Mouse (Mus musculus) heart, adult 11 months (tissue): Measurements from ENCODE around the gene Rxfp1.

Experiments used
- DNase-seq: peaks from one replicate; pipeline ENCODE4 v3.0.0; 2022

Rxfp1 gene

DNA sequence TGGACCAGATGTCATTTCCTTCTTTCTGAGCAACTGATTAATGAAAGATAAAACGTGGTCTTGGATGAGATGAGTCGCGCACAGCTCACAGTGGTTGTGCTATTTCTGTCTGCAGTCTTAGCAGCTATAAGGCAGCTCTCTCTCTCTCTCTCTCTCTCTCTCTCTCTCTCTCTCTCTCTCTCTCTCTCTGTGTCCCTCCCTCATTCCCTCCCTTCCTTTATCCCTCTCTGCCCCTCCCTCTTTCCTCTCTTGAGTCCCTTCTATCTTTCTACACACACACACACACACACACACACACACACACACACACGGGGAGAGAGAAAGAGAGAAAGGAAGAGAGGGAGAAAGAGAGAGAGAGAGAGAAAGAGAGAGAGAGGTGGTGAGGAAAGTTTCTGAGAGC, at the start of gene Rxfp1:
Rxfp1 (minus strand) TSS at position 101 of the 400 bp plus-strand sequence.
- DNase-seq, result no peak

DNA sequence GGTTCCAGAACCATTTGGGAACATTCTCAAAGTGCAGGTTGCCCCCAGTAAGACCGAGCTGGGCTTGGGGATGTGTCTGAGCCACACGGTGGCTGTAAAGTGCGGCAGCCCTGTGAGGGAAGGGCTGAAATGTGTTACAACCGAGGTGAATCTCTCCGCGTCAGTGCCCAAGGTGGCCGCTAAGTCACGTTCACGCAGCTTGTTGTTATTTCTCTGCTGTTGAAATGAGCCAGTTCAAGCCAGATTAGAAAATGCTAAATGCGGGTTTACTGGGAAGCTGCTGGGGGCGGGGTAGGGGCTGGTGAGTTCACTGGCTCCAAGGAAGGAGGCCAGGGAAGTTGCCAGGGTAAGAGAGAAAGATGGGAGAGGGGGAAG, 46.7 kb upstream of the Rxfp1 start:
- DNase-seq, result no peak

DNA sequence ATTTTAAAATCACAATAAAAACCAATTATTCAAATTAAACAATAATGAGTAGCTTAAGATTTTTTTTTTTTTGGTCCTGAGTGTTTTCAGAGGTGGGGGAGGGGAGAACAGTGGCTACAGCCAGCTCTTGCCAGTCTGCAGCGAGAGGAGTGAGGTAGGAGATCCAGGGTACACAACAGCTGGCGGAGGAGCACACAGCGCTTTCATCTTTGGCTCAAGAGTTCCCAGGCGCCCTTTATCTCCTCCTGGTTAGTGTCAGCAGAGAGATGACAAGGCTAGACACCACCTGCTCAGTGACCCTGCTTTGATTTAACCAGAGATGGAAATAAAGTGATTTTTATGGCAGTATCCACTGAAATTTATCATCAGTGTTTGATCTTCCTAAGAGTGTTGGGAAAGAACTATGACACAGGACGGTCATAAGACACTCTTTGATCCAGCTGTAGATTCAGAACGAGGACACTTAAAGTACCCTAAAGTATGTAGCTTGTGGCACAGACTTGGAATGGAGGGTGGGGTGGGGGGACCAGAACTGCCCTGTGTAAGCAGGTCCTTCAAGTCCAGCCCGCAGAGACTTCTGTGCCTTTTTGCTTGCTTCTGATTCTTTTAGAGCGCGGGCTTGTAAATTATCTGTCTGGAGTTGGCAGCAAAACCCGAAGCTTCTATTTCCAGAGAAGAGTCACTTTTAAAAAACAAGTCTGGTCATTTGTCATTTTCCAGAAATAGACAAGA, 46.1 kb upstream of the Rxfp1 start:
- peak; percentile 92 for DNase-seq

DNA sequence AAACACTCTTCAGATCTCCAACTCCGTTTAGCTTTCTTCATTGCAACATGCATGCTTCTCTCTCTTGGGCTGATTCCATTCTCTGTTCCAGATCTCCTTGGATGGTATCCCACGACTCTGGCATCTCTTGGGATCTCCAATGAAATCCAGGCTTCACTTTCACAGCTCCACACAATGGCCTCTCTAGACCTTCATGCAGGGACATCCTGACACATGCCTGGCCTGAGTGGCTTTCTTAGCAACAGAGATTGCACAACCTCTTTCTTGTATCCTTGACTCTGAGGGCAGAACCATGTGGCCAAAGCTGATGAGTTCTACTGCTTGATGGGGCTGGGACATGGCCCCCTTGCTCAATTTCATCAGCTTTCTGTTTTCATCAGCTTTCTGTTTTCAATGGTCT, 35.0 kb upstream of the Rxfp1 start:
- DNase-seq, result peak; percentile 94

DNA sequence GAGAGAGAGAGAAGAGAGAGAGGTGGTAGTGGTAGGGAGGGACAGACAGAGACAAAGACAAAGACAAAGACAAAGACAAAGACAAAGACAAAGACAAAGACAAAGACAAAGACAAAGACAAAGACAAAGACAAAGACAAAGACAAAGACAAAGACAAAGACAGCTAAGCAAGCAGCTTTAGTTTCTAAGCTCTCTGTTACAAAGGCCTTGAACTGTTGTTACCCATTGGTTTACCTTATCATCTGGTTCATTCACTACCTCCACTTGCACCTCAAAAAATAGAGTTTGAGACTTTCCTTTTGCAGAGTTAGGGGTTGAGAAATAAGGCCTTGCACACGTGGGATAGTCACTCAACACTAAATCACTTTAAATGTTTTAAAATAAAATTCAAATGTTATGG, 16.1 kb upstream of the Rxfp1 start:
- DNase-seq, result no peak

DNA sequence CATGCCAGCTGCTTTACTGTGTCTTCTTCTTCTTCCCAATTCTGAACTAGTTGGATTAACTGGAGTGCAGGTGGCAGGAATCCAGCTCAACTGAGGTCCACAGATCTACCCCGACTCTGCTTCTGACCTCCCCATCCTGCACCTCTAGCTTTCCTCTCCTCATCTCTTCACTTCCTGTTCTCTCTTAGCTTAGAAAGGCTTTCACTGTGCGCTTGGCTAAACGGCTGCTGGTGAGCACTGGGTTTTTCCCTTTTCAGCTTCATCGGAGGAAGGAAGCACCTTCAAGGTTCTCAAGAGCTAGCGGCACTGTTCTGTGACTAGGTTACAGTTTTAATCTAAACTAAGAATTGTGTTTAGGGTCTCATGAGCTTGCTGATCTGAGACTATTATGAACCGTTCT, 8.9 kb upstream of the Rxfp1 start:
- no peak for DNase-seq

DNA sequence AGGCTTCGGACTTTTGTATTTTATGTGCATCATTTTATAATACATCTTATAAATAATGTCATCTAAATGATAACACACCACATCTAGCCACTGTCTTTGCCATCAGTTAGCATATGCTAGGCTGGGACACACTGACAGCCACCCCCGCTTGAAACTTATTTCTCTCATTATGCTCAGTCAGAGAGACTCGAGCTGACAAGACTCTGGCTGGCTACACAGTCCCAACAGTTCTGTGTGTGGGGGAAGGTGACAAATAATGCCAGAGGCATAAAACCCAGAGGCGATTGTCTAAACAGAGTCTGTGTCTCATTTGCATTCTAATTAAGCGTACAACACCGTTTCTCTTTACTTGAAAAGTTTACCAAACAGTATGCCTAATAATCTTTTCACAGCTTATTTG, 7.4 kb upstream of the Rxfp1 start:
- no peak for DNase-seq

DNA sequence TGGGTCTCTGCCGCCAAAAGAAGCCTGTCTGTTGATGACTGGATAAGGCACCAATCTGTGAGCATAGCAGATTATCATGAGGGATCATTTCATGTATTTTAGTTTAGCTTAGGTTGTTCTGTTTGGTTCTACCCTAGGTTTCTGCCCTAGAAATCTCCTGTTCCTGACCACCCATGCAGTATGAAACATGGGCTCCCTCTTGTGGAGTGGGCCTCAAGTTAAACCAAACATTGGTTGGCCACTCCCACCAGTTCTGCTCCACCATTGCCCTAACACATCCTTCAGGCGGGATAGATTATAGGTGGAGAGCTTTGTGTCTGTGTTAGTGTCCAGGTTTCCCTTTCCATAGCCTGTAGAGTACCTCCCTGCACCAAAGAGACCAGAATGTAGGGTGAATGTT, 6.7 kb upstream of the Rxfp1 start:
- DNase-seq, result no peak

DNA sequence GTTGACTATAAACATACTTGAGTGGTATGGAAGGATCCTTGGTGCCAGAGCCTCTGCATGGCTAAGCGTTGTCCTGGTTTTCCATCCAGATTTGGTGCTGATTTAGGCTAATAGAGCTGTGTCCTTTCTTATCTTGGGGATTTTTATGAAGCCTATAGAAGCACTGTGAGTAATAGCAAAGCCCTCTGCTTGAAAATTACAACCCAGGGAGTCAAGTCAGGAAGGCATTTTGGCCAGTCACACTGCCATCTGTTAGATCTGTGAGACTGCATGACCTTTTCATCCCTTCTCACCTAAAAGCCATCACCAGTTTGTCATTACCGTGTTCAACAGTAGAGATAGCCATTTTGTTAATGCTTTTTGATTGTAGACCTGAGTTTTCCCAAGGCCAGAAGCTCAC, 2.7 kb upstream of the Rxfp1 start:
- DNase-seq, result no peak

DNA sequence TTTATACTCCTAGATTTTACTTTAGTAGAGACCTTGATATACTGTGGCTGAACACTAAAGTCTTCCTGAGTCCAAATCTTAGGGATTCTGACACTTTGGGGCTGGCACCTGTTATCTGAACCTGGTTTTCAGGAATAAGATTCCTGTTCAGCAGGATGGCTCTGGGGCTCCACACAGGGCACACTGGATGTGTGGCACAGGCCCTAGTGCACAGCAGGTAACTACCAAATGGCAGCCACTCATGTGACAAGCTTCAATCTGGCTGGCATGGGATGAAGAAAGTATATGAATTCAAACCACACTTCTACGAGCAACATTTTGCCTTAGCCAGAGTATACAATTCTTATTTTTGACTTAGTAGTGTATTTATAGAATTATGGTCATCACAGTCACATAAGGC, 771 bp upstream of the Rxfp1 start:
- DNase-seq, result no peak

DNA sequence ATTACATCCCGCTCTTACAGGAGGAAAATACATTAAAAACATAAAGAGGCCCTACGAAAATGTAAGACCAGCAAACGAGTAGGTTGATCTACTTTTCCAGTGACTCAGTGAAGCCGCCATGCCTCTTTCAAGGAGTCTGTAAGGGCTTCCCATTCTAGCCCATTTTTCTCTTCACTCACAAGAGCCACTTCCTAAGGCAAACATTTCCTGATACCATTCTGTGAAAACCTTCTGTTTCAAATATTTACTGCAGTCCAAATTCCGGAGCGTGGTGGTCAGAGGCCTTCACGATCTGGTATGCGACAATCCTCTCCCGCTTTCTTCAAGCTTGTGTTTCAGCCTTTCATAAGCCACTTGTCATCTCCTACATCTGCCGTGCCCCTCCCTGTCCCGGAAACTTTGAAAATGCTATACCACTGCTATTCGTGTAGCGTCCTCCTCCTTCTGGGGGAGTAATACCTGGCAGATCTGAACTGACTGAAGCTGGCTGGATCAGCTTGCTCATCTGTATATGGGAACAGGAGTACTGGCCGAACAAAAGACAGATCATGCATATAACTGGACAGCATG, 11.1 kb downstream of the Rxfp1 start:
- no peak for DNase-seq

DNA sequence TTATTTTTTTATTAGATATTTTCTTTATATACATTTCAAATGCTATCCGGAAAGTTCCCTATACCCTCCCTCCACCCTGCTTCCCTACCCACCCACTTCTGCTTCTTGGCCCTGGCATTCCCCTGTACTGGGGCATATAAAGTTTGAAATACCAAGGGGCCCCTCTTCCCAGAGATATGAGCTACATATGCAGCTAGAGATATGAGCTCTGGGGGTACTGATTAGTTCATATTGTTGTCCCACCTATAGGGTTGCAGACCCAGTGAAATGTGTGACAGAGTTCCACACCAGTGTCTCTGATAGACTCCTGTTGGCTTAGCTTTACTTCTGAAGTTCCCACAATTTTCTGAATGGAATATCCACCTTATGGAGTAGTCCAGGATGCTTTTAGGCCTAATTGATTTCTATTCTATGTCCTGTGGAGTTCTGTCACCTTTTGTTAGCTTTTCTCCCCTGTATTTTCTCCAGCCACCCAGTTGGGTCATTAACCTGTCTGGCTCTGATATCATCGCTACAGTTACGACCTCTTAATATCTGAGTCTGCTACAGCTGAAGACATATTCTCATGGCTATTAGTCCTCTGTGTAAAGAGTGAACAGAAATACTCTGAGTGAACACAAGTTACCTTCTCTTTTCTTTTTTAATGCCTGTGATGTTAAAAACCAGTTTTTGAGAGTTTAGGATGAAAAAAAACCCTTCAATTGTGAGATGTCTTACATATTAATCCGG, 16.8 kb downstream of the Rxfp1 start:
- no peak for DNase-seq

DNA sequence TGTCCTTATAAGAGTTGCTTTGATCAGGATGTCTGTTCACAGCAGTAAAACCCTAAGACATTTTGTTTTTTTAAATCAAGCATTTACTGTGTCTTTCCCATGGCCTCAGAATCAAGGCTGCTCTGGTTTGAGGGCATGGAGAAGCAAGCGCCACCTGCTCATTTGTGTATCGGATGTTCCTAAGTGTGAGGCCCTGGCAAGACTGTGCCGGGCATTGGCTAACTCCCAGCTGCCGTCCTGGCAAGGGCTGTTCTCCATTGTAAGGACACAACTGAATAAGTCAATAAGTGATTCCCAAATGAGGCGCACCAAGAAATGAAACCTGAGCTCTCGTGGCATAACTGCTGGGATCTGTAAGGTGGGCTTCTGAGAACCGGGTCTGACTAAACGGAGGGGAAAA, 31.2 kb downstream of the Rxfp1 start:
- no peak for DNase-seq

DNA sequence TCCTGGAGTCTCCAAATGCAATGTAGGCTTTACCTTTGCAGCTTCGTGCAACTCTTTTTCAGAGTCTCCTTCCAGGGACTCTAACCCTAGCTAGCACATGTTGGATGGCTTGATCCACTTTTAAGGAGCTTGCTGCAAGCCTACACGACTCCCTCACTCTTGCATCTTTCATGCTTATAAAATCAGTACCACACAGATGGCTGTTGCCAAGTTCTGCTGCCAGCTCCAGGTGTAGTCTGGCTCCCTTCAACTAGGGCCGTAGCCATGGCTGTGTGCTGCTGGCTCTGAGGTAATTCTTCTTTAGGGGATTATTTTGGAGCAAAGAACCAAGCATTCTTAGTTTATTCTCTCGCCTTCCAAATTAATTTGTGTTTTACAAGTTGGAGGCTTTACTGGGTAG, 34.5 kb downstream of the Rxfp1 start:
- peak; percentile 28 for DNase-seq

DNA sequence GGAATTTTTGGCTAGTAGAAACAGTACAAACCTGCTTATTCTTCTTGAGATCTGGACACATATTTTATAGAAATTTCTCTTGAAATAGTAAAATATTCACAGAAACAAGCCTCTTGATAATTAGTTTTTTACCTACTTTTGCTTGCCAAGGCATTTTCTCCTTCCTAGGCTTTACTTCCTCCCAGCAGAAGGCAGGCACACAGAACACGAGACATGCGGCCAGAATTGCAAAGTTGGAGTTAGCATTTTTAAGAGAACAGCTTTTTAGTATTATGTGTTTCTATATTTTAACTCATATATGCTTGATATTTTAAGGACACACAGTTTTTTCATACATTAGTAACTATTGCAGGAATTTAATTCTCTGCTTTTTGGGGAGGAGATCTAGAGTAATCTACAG, 45.7 kb downstream of the Rxfp1 start:
- no peak for DNase-seq

DNA sequence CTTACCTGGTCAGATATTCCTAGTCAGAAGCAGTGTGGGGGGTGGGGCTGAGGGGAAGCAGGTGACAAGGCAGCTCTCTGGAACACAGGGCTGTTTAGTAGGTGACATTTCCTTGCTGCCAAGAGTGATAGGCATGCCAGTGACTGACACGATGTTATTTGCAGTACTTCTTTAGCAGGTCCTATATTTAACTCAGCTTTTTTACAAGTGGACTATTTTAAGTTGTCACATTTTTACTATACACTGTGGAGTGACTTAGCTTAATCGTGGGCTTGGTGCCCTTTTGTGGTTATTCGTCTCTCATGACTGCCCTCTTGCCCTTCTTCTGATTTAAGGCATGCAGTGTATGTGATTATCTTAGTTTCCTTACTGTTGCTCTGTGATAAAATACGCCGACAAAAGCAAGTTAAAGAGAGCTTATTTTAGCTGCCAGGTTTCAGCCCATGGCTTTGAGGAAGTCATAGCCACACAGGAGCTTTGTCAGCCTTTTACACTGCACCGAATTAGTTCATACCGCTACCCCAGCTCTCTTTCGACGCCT, 47.5 kb downstream of the Rxfp1 start:
- DNase-seq, result peak; percentile 98

DNA sequence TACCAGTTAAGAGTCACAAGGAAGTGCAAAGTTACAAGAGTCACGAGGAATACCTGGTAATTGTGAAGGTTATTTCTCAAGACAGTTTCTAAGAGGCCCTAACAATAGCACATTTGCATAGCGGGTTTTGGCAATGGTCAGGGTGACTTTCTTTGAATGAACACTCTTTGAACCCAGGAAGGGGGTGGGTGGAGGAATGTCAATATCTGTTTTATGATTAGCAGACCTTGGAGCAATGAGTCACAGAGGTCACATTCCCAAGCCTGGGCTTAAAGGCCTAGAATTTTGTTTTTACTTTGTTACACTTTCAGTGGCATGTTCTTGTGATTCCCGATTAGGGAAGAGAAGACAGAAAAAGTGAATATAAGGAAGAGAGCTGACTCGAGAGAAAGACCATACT, 49.6 kb downstream of the Rxfp1 start:
- DNase-seq, result peak; percentile 27

DNA sequence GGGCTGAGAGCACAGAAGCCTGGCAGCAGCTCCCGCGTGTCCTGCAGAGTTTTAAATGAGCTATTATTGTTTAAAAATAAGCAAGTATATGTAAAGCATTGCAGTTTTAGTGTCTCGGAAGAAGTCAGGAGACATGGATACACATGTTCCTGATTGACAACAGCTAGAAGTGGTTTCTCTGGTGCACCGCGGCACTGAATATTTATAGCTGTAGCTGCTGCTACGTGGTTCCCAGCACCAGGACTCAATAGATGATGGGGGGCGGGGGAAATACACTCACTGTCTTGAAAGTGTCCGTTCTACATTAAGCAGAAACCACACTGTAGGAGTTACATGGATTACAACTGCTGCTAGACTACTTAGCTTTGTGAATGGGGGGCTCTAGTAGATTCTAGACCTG, 54.2 kb downstream of the Rxfp1 start:
- DNase-seq, result peak; percentile 76

DNA sequence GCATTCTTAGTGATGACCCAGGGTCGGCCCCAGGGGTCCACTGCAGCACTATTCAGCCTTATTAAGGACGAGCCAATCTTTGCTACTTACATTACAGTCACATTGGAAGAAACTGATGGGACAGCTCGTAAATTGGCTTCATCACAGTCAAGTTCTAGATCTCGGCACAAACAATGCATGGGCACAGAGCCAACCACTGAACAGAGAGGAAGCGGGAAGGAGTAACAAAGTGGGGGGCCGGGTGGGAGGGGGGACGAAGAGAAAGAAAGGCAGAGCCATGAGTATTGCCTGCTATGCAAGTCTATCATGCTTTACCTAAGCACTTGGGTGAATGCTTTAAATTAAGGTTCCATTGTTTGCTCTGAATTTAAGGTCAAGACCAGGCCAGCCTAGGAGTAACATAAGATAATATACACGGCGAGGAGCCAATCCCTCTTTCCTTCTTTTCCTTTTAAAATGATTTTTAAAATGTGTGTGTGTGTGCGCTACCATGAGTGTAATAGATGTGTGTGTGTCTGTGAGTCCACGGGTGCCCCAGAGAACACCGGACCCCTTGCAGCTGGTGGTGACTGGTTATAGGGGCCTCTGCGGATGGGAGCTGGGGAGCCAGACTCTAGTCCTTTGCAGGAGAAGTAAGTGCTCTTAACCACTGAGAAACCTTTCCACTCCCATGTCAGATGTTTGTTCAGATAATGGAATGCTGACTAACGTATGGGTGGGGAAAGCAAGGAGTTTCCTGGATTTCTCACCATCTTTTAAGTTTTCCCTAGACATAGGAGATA, 55.1 kb downstream of the Rxfp1 start:
- peak; percentile 83 for DNase-seq

DNA sequence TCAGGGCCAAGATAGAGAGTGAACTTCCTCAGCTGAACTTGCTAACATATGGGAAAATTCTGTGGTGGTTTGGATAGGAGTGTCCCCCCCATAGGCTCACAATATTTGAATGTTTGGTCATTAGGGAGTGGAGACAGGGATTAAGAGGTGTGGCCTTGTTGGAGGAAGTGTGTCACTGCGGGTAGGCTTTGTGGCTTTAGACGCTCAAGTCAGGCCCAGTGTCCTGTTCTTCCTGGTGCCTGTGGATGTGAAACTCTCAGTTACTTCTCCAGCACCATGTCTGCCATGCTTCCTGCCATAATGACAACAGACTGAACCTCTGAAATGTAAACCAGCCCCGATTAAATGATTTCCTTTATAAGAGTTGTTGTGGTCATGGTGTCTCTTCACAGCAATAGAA, 61.3 kb downstream of the Rxfp1 start:
- DNase-seq, result peak; percentile 8

DNA sequence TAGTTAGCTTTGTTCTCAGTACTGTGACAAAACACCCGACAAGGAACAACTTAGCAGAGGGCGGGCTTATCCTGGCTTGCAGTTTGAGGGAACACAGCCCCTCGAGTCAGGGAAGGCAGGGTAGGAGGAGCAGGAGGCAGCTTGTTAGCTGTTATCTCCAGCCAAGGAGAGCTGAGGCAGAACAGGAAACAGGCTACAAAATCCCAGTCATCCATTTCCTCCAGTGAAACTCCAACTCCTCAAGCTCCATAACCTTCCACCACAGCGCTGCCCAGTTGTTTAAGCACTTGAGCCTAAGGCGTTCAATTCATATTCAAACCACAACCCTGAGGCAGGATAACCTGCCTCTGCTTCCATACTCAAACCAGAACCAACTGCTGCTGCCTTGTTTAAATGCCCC, 63.0 kb downstream of the Rxfp1 start:
- DNase-seq, result peak; percentile 74

DNA sequence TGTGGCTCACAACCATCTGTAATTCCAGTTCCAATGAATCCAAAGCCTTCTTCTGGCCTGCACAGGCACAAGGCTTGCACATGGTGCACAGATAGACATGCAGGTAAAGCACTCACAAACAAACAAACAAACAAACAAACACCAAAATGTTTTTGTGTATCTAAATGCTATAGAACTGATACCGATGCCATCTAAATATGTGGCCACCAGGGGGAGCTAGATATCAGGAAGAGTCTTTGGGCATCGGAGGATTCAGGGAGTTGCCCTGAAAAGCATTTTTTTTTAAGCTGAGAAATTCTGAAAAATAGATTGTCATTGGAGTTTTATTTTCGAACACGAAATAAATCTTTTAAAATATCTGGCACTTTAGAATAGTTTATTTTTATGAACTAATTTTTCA, 64.6 kb downstream of the Rxfp1 start:
- peak; percentile 74 for DNase-seq

DNA sequence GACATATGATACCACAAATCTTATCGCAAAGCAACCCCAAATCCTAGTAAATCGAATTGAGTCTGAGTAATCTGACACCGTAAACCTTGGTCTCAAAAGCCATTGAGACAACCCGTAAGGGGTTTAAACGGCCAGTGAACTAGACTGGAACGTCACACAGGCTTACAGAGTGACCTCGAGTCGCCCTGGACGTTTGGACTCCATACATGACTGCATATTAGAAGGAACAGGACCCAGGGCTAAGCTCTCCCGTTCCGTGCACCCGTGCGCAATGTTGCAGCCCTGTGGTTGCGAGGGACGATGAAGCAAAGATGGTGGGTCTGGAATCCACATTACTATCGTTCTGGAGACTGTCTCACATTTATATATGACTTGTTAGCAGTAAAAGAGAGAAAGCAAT, 65.5 kb downstream of the Rxfp1 start:
- DNase-seq, result peak; percentile 68
